Mouse (Mus musculus) embryonic fibroblast, embryonic 13.5 days (primary cell): ENCODE measurements around the gene Hsh2d.

ENCODE experiments used
- CTCF ChIP-seq: IDR thresholded peaks from 2 replicates; pipeline ENCODE4 v1.5.1; 2011; ENCODE audit warnings: mild to moderate bottlenecking, control low read depth, low read length, moderate library complexity, borderline replicate concordance; ENCODE audit not compliant: insufficient read depth
- POLR2A ChIP-seq: IDR thresholded peaks from 2 replicates; pipeline ENCODE4 v1.6.1; 2011; ENCODE audit warnings: low read depth, mild to moderate bottlenecking, control low read depth, low read length, moderate library complexity

- no peak for TF ChIP-seq POLR2A
- no peak for TF ChIP-seq CTCF
These were observed 739 bp downstream of the Hsh2d start for GRCm38 (mm10) chr8:72190215-72190539.
